Mouse (Mus musculus) liver, postnatal 0 days (tissue): ENCODE measurements around the gene Vsir. TPM values are rescaled to one million over a fixed set of nuclear protein-coding genes. Genes with fewer than 3 reads are reported as not detected.

Experiments used
- ATAC-seq: fragments of 200-750 bp; cut with Nextera tagmentation; 2 replicates; pipeline ENCODE4 v1.8.0; 2017; ENCODE audit warnings: mild to moderate bottlenecking, moderate library complexity
- DNase-seq: peaks from one replicate; pipeline ENCODE4 v3.0.0-alpha.2; 2016
- H3K27ac ChIP-seq: fragments of 300-500 bp; sonication (generic); 2 replicates; pipeline ENCODE4 v1.5.1; 2014; ENCODE audit warnings: antibody characterized with exemption, moderate library complexity, mild to moderate bottlenecking, low read depth
- H3K27me3 ChIP-seq: fragments of 300-500 bp; sonication (generic); 2 replicates; pipeline ENCODE4 v1.6.1; 2014; ENCODE audit warnings: low read length, control low read depth, mixed read lengths; ENCODE audit not compliant: insufficient read depth
- H3K36me3 ChIP-seq: fragments of 300-500 bp; sonication (generic); replicated peaks from 2 replicates; pipeline ENCODE4 v1.6.1; 2014; ENCODE audit warnings: mild to moderate bottlenecking, control low read depth, low read length, moderate library complexity, mixed read lengths; ENCODE audit not compliant: insufficient read depth
- H3K4me1 ChIP-seq: fragments of 300-500 bp; sonication (generic); 2 replicates; pipeline ENCODE4 v1.6.1; 2014; ENCODE audit warnings: antibody characterized with exemption, mild to moderate bottlenecking, control low read depth; ENCODE audit not compliant: insufficient read depth
- H3K4me2 ChIP-seq: fragments of 300-500 bp; sonication (generic); 2 replicates; pipeline ENCODE4 v1.6.1; 2014; ENCODE audit warnings: low read depth, mild to moderate bottlenecking, low read length, moderate library complexity, mixed read lengths
- H3K4me3 ChIP-seq: fragments of 300-500 bp; sonication (generic); 2 replicates; pipeline ENCODE4 v1.5.1; 2014; ENCODE audit warnings: low read depth, low read length
- H3K9ac ChIP-seq: fragments of 300-500 bp; sonication (generic); replicated peaks from 2 replicates; pipeline ENCODE4 v1.6.1; 2014; ENCODE audit warnings: mild to moderate bottlenecking, moderate library complexity
- H3K9me3 ChIP-seq: fragments of 300-500 bp; sonication (generic); 2 replicates; pipeline ENCODE4 v1.6.1; 2016; ENCODE audit warnings: mild to moderate bottlenecking, control low read depth, low read length, mixed read lengths
- CTCF ChIP-seq: sonication (generic); IDR thresholded peaks from 2 replicates; pipeline ENCODE4 v1.5.1; 2016; ENCODE audit warnings: antibody characterized with exemption, low read depth
- EP300 ChIP-seq: IDR thresholded peaks from 2 replicates; pipeline ENCODE4 v1.6.1; 2016; ENCODE audit warnings: antibody characterized with exemption, low read depth, mild to moderate bottlenecking
- whole genome bisulfite sequencing: fragments of 180-500 bp; shearing (Covaris S2); extraction: QIAGEN DNeasy Blood & Tissue Kit; methylation state at CpG from one replicate; pipeline ENCODE4 v1.1.7; 2014; ENCODE audit not compliant: insufficient replicate concordance; 5-methylcytosine and 5-hydroxymethylcytosine counted together
- polyA plus RNA-seq: library from polyadenylated mRNA; unstranded; fragments of >200 nt; fragmentation: Nextera tagmentation; extraction: Ambion mirVana; gene quantifications from 2 replicates; pipeline ENCODE4 v1.2.1, GENCODE M21; 2015

The Vsir gene
- polyA plus RNA-seq, 1 experiment from 2014 or later: 11.4 TPM

DNA sequence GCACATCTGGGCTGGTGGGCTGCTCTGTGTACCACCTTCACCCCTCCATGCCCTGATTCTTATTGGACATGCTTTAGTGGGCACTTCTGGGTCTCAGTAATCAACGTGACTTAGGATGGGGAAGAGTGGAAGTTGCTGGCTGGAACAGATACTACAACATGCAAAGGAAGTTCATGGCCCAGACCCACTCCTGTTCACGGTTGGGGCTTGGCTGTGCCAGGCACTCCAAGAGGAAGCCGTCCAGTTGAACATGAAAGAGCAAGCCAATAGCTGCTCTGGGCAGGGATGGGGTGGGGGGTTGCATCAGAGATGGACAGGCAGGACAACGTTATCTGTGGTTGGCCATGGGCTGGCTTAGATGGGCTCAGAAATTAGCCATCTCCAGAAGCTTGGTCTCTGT lies 21.3 kb downstream of the Vsir start:
- Histone ChIP-seq H3K9ac (no peak overlapping the region), H3K27ac (peak overlapping the region; percentile 48; the same call in 1 of the 2 replicates), H3K36me3 (peaks cover 9% of the 10 kb centered on the region; the same call in 1 of the 2 replicates), H3K4me2 (no peak overlapping the region), H3K4me3 (no peak overlapping the region), H3K27me3 (no peaks in the 10 kb centered on the region), H3K4me1 (peaks cover 32% of the 10 kb centered on the region), H3K9me3 (no peaks in the 10 kb centered on the region)
- no peak for ATAC-seq
- DNase-seq: no peak
- 28% methylated on average over 4 of the region's 4 CpGs for WGBS
- no peak for TF ChIP-seq EP300
- no peak for TF ChIP-seq CTCF

DNA sequence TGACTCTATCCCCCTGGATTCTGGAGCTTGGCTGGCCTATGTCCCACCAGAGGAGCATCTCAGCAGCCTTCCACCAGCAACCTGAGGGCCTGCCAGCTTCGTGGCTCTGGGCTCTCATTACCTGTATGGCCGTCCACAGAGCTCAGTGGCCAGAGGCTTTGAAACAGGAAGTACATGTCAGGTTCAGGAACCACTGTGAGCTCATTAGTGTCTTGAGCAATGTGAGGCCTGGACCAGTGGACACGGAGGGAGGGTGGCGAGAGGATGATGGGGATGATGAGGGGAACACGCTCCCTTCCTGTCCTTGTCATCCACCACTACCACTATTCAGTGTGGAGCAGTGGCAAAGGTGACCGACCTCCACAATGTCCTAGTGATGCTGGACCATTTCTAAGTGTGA lies 22.8 kb downstream of the Vsir start:
- WGBS: 67% methylated on average over 6 of the region's 6 CpGs
- Histone ChIP-seq H3K36me3 (peaks cover 7% of the 10 kb centered on the region; the same call in 1 of the 2 replicates), H3K4me3 (no peak overlapping the region), H3K27me3 (no peaks in the 10 kb centered on the region), H3K9ac (no peak overlapping the region), H3K27ac (peak overlapping the region; percentile 16; the same call in 1 of the 2 replicates), H3K9me3 (no peaks in the 10 kb centered on the region), H3K4me2 (no peak overlapping the region), H3K4me1 (peaks cover 35% of the 10 kb centered on the region)
- TF ChIP-seq EP300 (no peak), CTCF (no peak)
- DNase-seq (no peak), ATAC-seq (no peak)

DNA sequence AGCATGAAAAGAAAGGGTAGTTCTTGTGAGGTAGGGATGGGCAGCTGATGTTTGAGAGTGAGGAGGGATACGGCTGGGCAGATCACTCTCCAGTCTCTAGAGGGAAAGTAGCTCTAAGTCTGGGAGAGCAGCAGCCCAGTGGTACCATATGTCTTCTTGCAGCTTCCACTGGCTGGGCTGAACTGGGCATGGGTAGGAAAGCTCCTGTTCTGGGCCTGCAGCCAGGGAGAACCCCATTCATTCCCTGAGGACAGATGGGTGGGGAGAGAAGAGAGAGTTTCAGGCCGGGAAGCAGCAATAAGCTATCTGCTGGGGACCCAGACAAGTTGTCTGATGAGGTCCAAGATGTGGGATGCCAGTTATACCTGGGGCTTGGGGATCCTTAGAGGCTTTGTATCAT lies 23.4 kb downstream of the Vsir start:
- Histone ChIP-seq H3K9ac (no peak overlapping the region), H3K9me3 (no peaks in the 10 kb centered on the region), H3K4me2 (no peak overlapping the region), H3K36me3 (peaks cover 7% of the 10 kb centered on the region; the same call in 1 of the 2 replicates), H3K27ac (peak overlapping the region; percentile 72; the same call in 1 of the 2 replicates), H3K4me1 (peaks cover 35% of the 10 kb centered on the region), H3K4me3 (no peak overlapping the region), H3K27me3 (no peaks in the 10 kb centered on the region)
- ATAC-seq: no peak
- DNase-seq: no peak
- TF ChIP-seq EP300 (no peak), CTCF (no peak)
- 90% methylated on average over 2 of the region's 2 CpGs for WGBS

DNA sequence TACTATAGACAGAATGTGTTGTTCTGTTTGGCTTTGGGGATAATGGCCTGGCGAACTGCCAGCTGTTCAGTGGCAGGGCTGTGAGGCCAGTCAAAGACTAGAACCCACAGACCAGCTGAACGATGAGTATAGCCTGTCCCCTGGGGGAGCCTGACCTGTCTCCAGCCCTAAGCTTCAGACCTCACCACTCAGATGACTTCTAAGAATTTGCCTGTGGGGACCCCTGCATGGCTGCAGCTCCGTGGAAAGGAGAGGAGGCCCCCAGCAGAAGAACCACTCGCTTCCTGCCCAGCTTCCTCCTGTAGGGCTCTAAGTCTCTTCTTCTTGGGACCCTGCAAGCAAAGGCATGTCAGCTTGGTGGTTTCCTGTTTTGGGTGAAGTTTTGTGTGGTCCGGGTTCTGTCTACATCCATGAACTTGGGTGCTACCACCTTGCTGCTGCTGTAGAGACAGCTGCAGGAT lies 24.0 kb downstream of the Vsir start:
- WGBS: 26% methylated on average over 5 of the region's 5 CpGs
- TF ChIP-seq EP300 (no peak), CTCF (no peak)
- Histone ChIP-seq H3K4me2 (peak overlapping the region; percentile 27), H3K27ac (peak overlapping the region; percentile 72), H3K27me3 (no peaks in the 10 kb centered on the region), H3K9ac (no peak overlapping the region), H3K4me1 (peaks cover 35% of the 10 kb centered on the region), H3K9me3 (no peaks in the 10 kb centered on the region), H3K36me3 (peaks cover 7% of the 10 kb centered on the region; the same call in 1 of the 2 replicates), H3K4me3 (no peak overlapping the region)
- DNase-seq (peak; percentile 48), ATAC-seq (peak; percentile 40; the same call in 1 of the 2 replicates)

DNA sequence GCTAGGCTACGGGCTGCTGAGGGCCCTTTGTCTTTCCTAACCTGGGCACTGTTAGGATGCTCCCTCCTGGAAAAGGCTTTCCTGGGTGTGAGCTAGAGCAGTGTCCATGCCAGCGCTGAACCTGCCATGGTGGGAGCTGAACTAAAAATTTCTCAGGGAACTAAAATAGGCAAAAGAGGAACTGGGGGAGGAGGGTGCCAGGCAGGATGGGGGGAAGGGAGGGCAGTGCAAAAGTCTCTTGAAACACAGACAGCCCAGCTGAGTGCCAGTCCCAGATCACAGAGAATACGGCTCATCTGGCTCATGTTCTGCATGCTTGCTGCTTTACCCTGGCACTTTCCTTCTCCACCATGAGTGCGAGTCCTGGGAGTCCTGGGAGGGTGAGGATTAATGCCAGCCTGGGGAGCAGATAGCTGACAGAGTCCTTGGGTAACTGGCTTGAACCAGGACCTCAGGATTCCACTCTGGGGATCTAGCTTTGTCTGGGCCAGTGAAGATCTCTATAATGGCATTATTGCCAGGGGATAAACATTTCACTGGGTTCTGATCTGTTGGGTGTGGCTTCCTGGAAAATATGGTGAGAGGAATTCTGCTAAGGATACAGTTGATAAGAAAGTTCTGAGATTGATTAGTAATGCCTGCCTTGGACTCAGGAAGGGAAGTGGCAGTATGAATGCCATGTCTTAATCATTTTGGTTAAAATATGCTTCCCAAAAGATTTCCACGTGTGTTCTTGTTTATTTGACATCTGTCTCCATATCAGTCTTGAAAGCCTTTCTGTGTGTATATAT lies 25.1 kb downstream of the Vsir start:
- Histone ChIP-seq H3K9ac (0 out of 2 replicates have a peak overlapping the region, but pooled peaks have one; percentile 18), H3K27ac (peak overlapping the region; percentile 72), H3K4me3 (no peak overlapping the region), H3K27me3 (no peaks in the 10 kb centered on the region), H3K4me1 (peaks cover 35% of the 10 kb centered on the region), H3K36me3 (peaks cover 7% of the 10 kb centered on the region; the same call in 1 of the 2 replicates), H3K4me2 (peak overlapping the region; percentile 27), H3K9me3 (no peaks in the 10 kb centered on the region)
- no peak for ATAC-seq
- 33% methylated on average over 5 of the region's 5 CpGs for WGBS
- no peak for TF ChIP-seq CTCF
- TF ChIP-seq EP300: no peak
- DNase-seq: peak; percentile 56

DNA sequence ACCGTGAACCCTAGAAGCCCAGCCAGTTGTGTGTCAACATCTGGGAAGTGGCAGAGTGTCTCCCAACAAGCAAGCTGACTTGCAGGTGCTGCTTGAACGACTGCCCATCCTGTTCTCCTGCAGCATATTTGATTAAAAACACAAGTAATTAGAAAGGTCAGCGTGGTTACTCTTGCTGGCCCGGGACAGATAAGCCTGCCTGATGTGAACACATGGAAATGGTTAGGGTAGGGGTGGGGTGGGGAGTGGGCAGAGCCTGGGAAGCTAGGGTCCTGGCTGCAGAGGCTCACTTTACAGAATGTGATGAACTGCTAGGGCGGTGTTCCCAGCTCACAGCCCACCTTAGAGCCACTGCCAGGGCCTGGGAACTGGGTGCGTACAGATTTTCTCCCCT lies 26.9 kb downstream of the Vsir start:
- Histone ChIP-seq H3K4me3 (no peak overlapping the region), H3K9me3 (no peaks in the 10 kb centered on the region), H3K4me1 (peaks cover 28% of the 10 kb centered on the region), H3K36me3 (peaks cover 7% of the 10 kb centered on the region; the same call in 1 of the 2 replicates), H3K9ac (no peak overlapping the region), H3K27me3 (no peaks in the 10 kb centered on the region), H3K27ac (no peak overlapping the region), H3K4me2 (no peak overlapping the region)
- ATAC-seq (no peak), DNase-seq (no peak)
- TF ChIP-seq EP300 (no peak), CTCF (no peak)
- WGBS: 33% methylated on average over 6 of the region's 6 CpGs
